Mouse (Mus musculus): ENCODE data around the gene Agxt. TPM values are rescaled to one million over a fixed set of nuclear protein-coding genes. Genes with fewer than 3 reads are reported as not detected.

Agxt gene
- polyA plus RNA-seq, 1 experiment from 2014 or later = not detected

DNA sequence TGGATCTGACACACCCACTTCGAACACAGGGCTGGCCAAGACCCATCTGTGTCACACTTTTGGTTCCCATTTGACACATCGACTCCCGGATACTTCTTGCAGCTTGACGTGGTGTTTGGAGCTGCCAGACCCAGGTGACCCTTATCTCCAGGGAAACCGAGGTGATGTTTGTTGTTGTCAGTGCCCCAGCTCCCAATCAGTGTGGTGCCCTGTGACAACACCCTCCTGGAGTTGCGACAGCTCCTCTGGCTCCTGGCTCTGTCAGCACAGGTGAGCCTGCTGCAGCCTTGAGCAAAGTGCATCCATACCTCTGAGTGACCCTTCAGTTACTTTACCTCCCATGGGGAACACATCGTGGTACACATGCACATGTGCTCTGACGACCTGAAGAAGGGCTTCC lies 2.4 kb upstream of the Agxt start:
- Histone ChIP-seq H3K9me3 (ENCODE audit: control insufficient read depth, low read depth, low read length) (no peaks in the 10 kb centered on the region), H3K27ac (ENCODE audit: low read length) (no peak overlapping the region), H3K27me3 (ENCODE audit: control insufficient read depth, insufficient read depth, low read length) (no peaks in the 10 kb centered on the region), H3K4me1 (ENCODE audit: control insufficient read depth, insufficient read depth, low read length) (no peaks in the 10 kb centered on the region), H3K4me2 (replicated peaks; ENCODE audit: low read depth, low read length) (no peak overlapping the region), H3K4me3 (ENCODE audit: low read depth, low read length) (no peak overlapping the region), H3K9ac (replicated peaks; ENCODE audit: low read depth, low read length) (no peak overlapping the region), H3K36me3 (ENCODE audit: control insufficient read depth, insufficient read depth, low read length) (no peaks in the 10 kb centered on the region)
- no peak for ATAC-seq (ENCODE audit: insufficient number of reproducible peaks, insufficient read depth, low FRiP score, low read depth)
- WGBS = 53% methylated on average over 8 of the region's 8 CpGs

DNA sequence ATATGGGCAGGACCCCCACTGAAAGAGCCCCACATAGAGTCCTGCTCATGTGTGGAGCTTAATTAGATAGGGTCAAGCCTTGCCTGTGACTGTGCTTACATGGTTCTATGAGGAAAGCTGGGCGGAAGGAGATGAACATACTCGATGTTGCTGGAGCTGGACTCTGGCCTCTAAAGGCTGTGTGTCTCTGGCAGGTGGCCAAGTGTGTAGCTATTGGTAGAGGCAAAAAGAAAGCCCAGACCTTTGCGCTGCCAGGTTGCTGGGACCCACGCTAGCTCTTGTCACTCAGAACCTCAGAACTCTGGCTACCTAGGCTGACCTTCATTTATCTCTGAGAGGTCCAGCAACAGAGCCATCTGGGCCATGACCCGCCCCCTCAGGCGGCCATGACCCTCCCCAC lies 3.5 kb downstream of the Agxt start:
- WGBS = 72% methylated on average over 6 of the region's 6 CpGs
- Histone ChIP-seq H3K9me3 (ENCODE audit: control insufficient read depth, low read depth, low read length) (no peaks in the 10 kb centered on the region), H3K9ac (replicated peaks; ENCODE audit: low read depth, low read length) (no peak overlapping the region), H3K4me2 (replicated peaks; ENCODE audit: low read depth, low read length) (no peak overlapping the region), H3K36me3 (ENCODE audit: control insufficient read depth, insufficient read depth, low read length) (no peaks in the 10 kb centered on the region), H3K4me3 (ENCODE audit: low read depth, low read length) (no peak overlapping the region), H3K4me1 (ENCODE audit: control insufficient read depth, insufficient read depth, low read length) (no peaks in the 10 kb centered on the region), H3K27ac (ENCODE audit: low read length) (no peak overlapping the region), H3K27me3 (ENCODE audit: control insufficient read depth, insufficient read depth, low read length) (no peaks in the 10 kb centered on the region)
- ATAC-seq (ENCODE audit: insufficient number of reproducible peaks, insufficient read depth, low FRiP score, low read depth) = no peak

DNA sequence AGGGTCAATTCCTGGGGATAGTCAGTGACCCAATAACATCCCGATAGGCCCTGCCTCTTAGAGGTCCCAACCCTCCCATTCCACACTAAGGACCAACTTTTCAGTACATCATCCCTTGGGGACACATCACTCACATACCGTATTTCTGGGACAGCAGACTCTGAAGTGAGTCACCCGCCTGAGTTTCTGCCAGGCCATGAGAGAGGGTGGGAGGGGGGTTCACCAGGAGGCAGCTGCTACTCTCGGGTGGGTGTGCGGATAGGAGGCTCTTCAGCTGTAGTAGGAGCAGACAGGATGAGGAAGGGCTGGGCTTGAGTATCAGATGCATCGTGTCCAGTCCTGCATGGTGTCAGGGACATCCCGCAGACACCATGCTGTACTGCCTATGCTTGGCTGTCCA lies 4.7 kb downstream of the Agxt start:
- H3K4me2 ChIP-seq (replicated peaks; ENCODE audit: low read depth, low read length) = no peak overlapping the region
- ATAC-seq (ENCODE audit: insufficient number of reproducible peaks, insufficient read depth, low FRiP score, low read depth) = no peak
- no peaks in the 10 kb centered on the region for H3K36me3 ChIP-seq (ENCODE audit: control insufficient read depth, insufficient read depth, low read length)
- WGBS = 85% methylated on average over 7 of the region's 7 CpGs
- H3K4me3 ChIP-seq (ENCODE audit: low read depth, low read length) = no peak overlapping the region
- no peaks in the 10 kb centered on the region for H3K4me1 ChIP-seq (ENCODE audit: control insufficient read depth, insufficient read depth, low read length)
- no peak overlapping the region for H3K9ac ChIP-seq (replicated peaks; ENCODE audit: low read depth, low read length)
- no peak overlapping the region for H3K27ac ChIP-seq (ENCODE audit: low read length)
- H3K27me3 ChIP-seq (ENCODE audit: control insufficient read depth, insufficient read depth, low read length) = no peaks in the 10 kb centered on the region
- H3K9me3 ChIP-seq (ENCODE audit: control insufficient read depth, low read depth, low read length) = no peaks in the 10 kb centered on the region

DNA sequence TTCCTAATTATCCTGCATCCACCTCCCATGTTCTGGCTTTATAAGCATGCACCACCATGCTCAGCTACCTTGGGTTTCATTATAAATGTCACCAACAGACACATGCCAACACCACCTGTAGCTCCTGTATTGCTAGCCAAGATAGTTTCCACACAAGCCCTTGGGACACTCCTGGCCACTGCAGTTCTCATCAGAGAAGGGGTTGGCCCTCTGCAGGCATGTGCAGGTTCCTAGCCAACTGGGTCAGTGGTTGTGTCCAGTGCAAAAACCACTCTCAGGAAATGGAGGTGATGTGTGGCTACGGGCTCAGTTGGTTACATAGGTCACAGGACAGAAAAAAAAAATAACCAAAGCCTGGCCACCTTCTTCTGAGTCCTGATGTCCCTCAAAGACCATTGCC lies 7.8 kb downstream of the Agxt start:
- Histone ChIP-seq H3K4me1 (ENCODE audit: control insufficient read depth, insufficient read depth, low read length) (no peaks in the 10 kb centered on the region), H3K4me3 (ENCODE audit: low read depth, low read length) (no peak overlapping the region), H3K27ac (ENCODE audit: low read length) (no peak overlapping the region), H3K4me2 (replicated peaks; ENCODE audit: low read depth, low read length) (no peak overlapping the region), H3K9me3 (ENCODE audit: control insufficient read depth, low read depth, low read length) (no peaks in the 10 kb centered on the region), H3K9ac (replicated peaks; ENCODE audit: low read depth, low read length) (no peak overlapping the region), H3K36me3 (ENCODE audit: control insufficient read depth, insufficient read depth, low read length) (no peaks in the 10 kb centered on the region), H3K27me3 (ENCODE audit: control insufficient read depth, insufficient read depth, low read length) (no peaks in the 10 kb centered on the region)
- 90% methylated on average over 1 of the region's 1 CpGs for WGBS
- ATAC-seq (ENCODE audit: insufficient number of reproducible peaks, insufficient read depth, low FRiP score, low read depth) = no peak

- Histone ChIP-seq H3K4me1 (ENCODE audit: control insufficient read depth, insufficient read depth, low read length) (no peaks in the 10 kb centered on the region), H3K4me2 (replicated peaks; ENCODE audit: low read depth, low read length) (no peak overlapping the region), H3K27me3 (ENCODE audit: control insufficient read depth, insufficient read depth, low read length) (no peaks in the 10 kb centered on the region), H3K4me3 (ENCODE audit: low read depth, low read length) (no peak overlapping the region), H3K27ac (ENCODE audit: low read length) (no peak overlapping the region), H3K9me3 (ENCODE audit: control insufficient read depth, low read depth, low read length) (no peaks in the 10 kb centered on the region), H3K36me3 (ENCODE audit: control insufficient read depth, insufficient read depth, low read length) (no peaks in the 10 kb centered on the region), H3K9ac (replicated peaks; ENCODE audit: low read depth, low read length) (no peak overlapping the region)
- WGBS = 72% methylated on average over 9 of the region's 9 CpGs
- no peak for ATAC-seq (ENCODE audit: insufficient number of reproducible peaks, insufficient read depth, low FRiP score, low read depth)
These were observed 9.1 kb downstream of the Agxt start for GRCm38 (mm10) chr1:93144176-93144575.

- WGBS = 57% methylated on average over 2 of the region's 2 CpGs
- no peak overlapping the region for H3K4me2 ChIP-seq (replicated peaks; ENCODE audit: low read depth, low read length)
- no peak for ATAC-seq (ENCODE audit: insufficient number of reproducible peaks, insufficient read depth, low FRiP score, low read depth)
- H3K27me3 ChIP-seq (ENCODE audit: control insufficient read depth, insufficient read depth, low read length) = no peaks in the 10 kb centered on the region
- no peak overlapping the region for H3K27ac ChIP-seq (ENCODE audit: low read length)
- no peaks in the 10 kb centered on the region for H3K4me1 ChIP-seq (ENCODE audit: control insufficient read depth, insufficient read depth, low read length)
- no peak overlapping the region for H3K9ac ChIP-seq (replicated peaks; ENCODE audit: low read depth, low read length)
- no peaks in the 10 kb centered on the region for H3K9me3 ChIP-seq (ENCODE audit: control insufficient read depth, low read depth, low read length)
- no peak overlapping the region for H3K4me3 ChIP-seq (ENCODE audit: low read depth, low read length)
- H3K36me3 ChIP-seq (ENCODE audit: control insufficient read depth, insufficient read depth, low read length) = no peaks in the 10 kb centered on the region
These were observed 16.0 kb downstream of the Agxt start for GRCm38 (mm10) chr1:93150907-93151661.

DNA sequence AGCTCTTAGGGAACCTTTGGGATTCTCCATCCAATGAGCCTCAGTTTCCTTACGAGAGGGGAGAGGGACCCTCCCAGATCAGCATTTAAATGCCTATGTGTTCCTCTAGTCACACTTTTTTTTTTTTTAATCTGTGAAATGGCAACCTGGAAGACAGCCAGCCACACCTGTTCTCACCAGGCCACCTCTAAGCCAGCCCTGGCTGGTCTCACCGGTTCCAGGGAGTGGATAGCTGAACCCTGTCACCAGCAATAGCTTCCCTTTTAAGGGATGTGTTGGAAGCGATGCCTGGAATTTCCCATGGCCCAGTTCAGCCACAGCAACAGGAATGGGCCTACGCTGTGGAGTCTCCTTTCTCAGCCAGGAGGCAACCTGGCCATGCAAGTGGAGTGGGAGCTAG lies 22.5 kb downstream of the Agxt start:
- Histone ChIP-seq H3K4me1 (ENCODE audit: control insufficient read depth, insufficient read depth, low read length) (0 out of 2 replicates have a peak, but pooled peaks cover 7% of the 10 kb centered on the region), H3K4me2 (replicated peaks; ENCODE audit: low read depth, low read length) (no peak overlapping the region), H3K4me3 (ENCODE audit: low read depth, low read length) (no peak overlapping the region), H3K36me3 (ENCODE audit: control insufficient read depth, insufficient read depth, low read length) (no peaks in the 10 kb centered on the region), H3K27me3 (ENCODE audit: control insufficient read depth, insufficient read depth, low read length) (no peaks in the 10 kb centered on the region), H3K9me3 (ENCODE audit: control insufficient read depth, low read depth, low read length) (no peaks in the 10 kb centered on the region), H3K27ac (ENCODE audit: low read length) (no peak overlapping the region), H3K9ac (replicated peaks; ENCODE audit: low read depth, low read length) (no peak overlapping the region)
- ATAC-seq (ENCODE audit: insufficient number of reproducible peaks, insufficient read depth, low FRiP score, low read depth) = no peak
- WGBS = 75% methylated on average over 4 of the region's 4 CpGs

GRCm38 (mm10) chr1:93158916-93159315 lies 23.9 kb downstream of the Agxt start:
- ATAC-seq (ENCODE audit: insufficient number of reproducible peaks, insufficient read depth, low FRiP score, low read depth) = no peak
- Histone ChIP-seq H3K4me3 (ENCODE audit: low read depth, low read length) (no peak overlapping the region), H3K27ac (ENCODE audit: low read length) (no peak overlapping the region), H3K9ac (replicated peaks; ENCODE audit: low read depth, low read length) (no peak overlapping the region), H3K4me2 (replicated peaks; ENCODE audit: low read depth, low read length) (no peak overlapping the region), H3K9me3 (ENCODE audit: control insufficient read depth, low read depth, low read length) (no peaks in the 10 kb centered on the region), H3K4me1 (ENCODE audit: control insufficient read depth, insufficient read depth, low read length) (0 out of 2 replicates have a peak, but pooled peaks cover 7% of the 10 kb centered on the region), H3K36me3 (ENCODE audit: control insufficient read depth, insufficient read depth, low read length) (no peaks in the 10 kb centered on the region), H3K27me3 (ENCODE audit: control insufficient read depth, insufficient read depth, low read length) (no peaks in the 10 kb centered on the region)
- 50% methylated on average over 8 of the region's 8 CpGs for WGBS

All from stomach, embryonic 14.5 days (tissue).